Mouse (Mus musculus) fat pad, adult 2 months (tissue): ENCODE measurements at regions not wholly inside any gene's neighbourhood (a gene's known extent, or its start where the extent isn't known, plus 50 kb on each side); places are given as distances from the start of the nearest gene placed in this dataset.

Experiments
- DNase-seq: peaks from one replicate; pipeline ENCODE4 v3.0.0-alpha.2; 2011; ENCODE audit warnings: low read depth, low spot score; ENCODE audit errors: extremely low read depth

GRCm38 (mm10) chr2:123473840-123474239 lies 615.9 kb upstream of the Sema6d start:
- no peak for DNase-seq

- DNase-seq: no peak
Measured at GRCm38 (mm10) chr2:123486681-123487080, 603.1 kb upstream of the Sema6d start.

GRCm38 (mm10) chr2:123506162-123506561 lies 583.6 kb upstream of the Sema6d start:
- DNase-seq: no peak

GRCm38 (mm10) chr2:123507095-123507494 lies 582.7 kb upstream of the Sema6d start:
- DNase-seq: no peak

GRCm38 (mm10) chr2:123528915-123529314 lies 560.9 kb upstream of the Sema6d start:
- no peak for DNase-seq

- no peak for DNase-seq
Measured at GRCm38 (mm10) chr2:123532946-123533791, 556.6 kb upstream of the Sema6d start.

GRCm38 (mm10) chr2:123551249-123551850 lies 538.4 kb upstream of the Sema6d start:
- no peak for DNase-seq

- no peak for DNase-seq
Measured at GRCm38 (mm10) chr2:123558123-123558650, 531.6 kb upstream of the Sema6d start.
